Mouse (Mus musculus) liver, adult 2 months (tissue): ENCODE data around the gene Gemin5. TPM values are rescaled to one million over a fixed set of nuclear protein-coding genes. Genes with fewer than 3 reads are reported as not detected.
A peak's percentile ranks its signal among the peaks of the same experiment; 100 is the strongest.

Experiments used
- DNase-seq: peaks from one replicate; pipeline ENCODE4 v3.0.0-alpha.2; 2011; ENCODE audit warnings: low read depth, low spot score; ENCODE audit errors: extremely low read depth
- H3K27ac ChIP-seq: fragments of 200-500 bp; replicated peaks from 2 replicates; pipeline ENCODE4 v1.5.1; 2012; ENCODE audit warnings: low read depth, mild to moderate bottlenecking, control low read depth, inconsistent platforms, low read length; ENCODE audit not compliant: insufficient read depth
- H3K27me3 ChIP-seq: fragments of 200-500 bp; 2 replicates; pipeline ENCODE4 v1.6.1; 2012; ENCODE audit warnings: mild to moderate bottlenecking, moderate library complexity, low read length, inconsistent platforms; ENCODE audit not compliant: control insufficient read depth, insufficient read depth
- H3K36me3 ChIP-seq: fragments of 200-500 bp; 2 replicates; pipeline ENCODE4 v1.6.1; 2012; ENCODE audit warnings: low read length, inconsistent platforms; ENCODE audit not compliant: control insufficient read depth, insufficient read depth
- H3K4me1 ChIP-seq: fragments of 200-500 bp; 2 replicates; pipeline ENCODE4 v1.6.1; 2011; ENCODE audit warnings: low read length; ENCODE audit not compliant: control insufficient read depth, insufficient read depth
- H3K4me3 ChIP-seq: fragments of 200-500 bp; 2 replicates; pipeline ENCODE4 v1.5.1; 2011; ENCODE audit warnings: low read depth, mild to moderate bottlenecking, control low read depth, low read length, moderate library complexity; ENCODE audit not compliant: insufficient read depth
- H3K79me2 ChIP-seq: fragments of 200-500 bp; 2 replicates; pipeline ENCODE4 v1.6.1; 2012; ENCODE audit warnings: inconsistent platforms, mild to moderate bottlenecking, low read length, moderate library complexity; ENCODE audit not compliant: control insufficient read depth, insufficient read depth
- H3K9ac ChIP-seq: fragments of 200-500 bp; 2 replicates; pipeline ENCODE4 v1.6.1; 2012; ENCODE audit warnings: low read depth, mild to moderate bottlenecking, control low read depth, inconsistent platforms, low read length
- CTCF ChIP-seq: fragments of 200-500 bp; IDR thresholded peaks from 2 replicates; pipeline ENCODE4 v1.5.1; 2011; ENCODE audit warnings: low read depth, low read length, control low read depth
- POLR2A ChIP-seq: fragments of 200-500 bp; IDR thresholded peaks from 2 replicates; pipeline ENCODE4 v1.6.1; 2011; ENCODE audit warnings: low read length, control low read depth; ENCODE audit not compliant: insufficient read depth; ENCODE audit errors: extremely low read depth
- WGBS: fragments of 180-500 bp; shearing (Covaris S2); methylation state at CpG from one replicate; pipeline ENCODE4 v1.1.7; 2018; 5-methylcytosine and 5-hydroxymethylcytosine counted together
- polyA plus RNA-seq: library from polyadenylated mRNA; depleted of rRNA; stranded (reverse); fragments of >200 nt; gene quantifications from 2 replicates; pipeline ENCODE4 v1.2.3, GENCODE M21; 2012
- total RNA-seq: library from RNA; depleted of rRNA; stranded (reverse); fragments of >200 nt; gene quantifications from 2 replicates; pipeline ENCODE4 v1.2.3, GENCODE M21; 2014

Gene Gemin5
- total and polyA plus RNA-seq, 2 experiments: 3.5 to 4.8 TPM

GRCm38 (mm10) chr11:58213673-58214342 is 45.5 kb upstream of the Gemin5 start:
- Histone ChIP-seq H3K9ac (no peak overlapping the region), H3K27me3 (no peaks in the 10 kb centered on the region), H3K27ac (no peak overlapping the region), H3K79me2 (peaks cover 12% of the 10 kb centered on the region; the same call in 1 of the 2 replicates), H3K4me3 (no peak overlapping the region), H3K36me3 (0 out of 2 replicates have a peak, but pooled peaks cover 2% of the 10 kb centered on the region), H3K4me1 (peaks cover 18% of the 10 kb centered on the region)
- no peak for TF ChIP-seq POLR2A
- no peak for TF ChIP-seq CTCF
- WGBS: 77% methylated on average over 7 of the region's 7 CpGs
- DNase-seq: no peak

GRCm38 (mm10) chr11:58211682-58212067 is 43.3 kb upstream of the Gemin5 start:
- Histone ChIP-seq H3K36me3 (peaks cover 6% of the 10 kb centered on the region; the same call in 1 of the 2 replicates), H3K79me2 (peaks cover 4% of the 10 kb centered on the region; the same call in 1 of the 2 replicates), H3K4me3 (no peak overlapping the region), H3K27ac (no peak overlapping the region), H3K4me1 (peaks cover 11% of the 10 kb centered on the region), H3K27me3 (no peaks in the 10 kb centered on the region), H3K9ac (no peak overlapping the region)
- WGBS: 77% methylated on average over 2 of the region's 2 CpGs
- TF ChIP-seq CTCF (no peak), POLR2A (no peak)
- no peak for DNase-seq

GRCm38 (mm10) chr11:58211062-58211681 is 42.8 kb upstream of the Gemin5 start:
- no peak overlapping the region for H3K4me3 ChIP-seq

GRCm38 (mm10) chr11:58210321-58210886 is 42.1 kb upstream of the Gemin5 start:
- Histone ChIP-seq H3K4me3 (no peak overlapping the region), H3K27me3 (no peaks in the 10 kb centered on the region), H3K9ac (no peak overlapping the region), H3K36me3 (peaks cover 17% of the 10 kb centered on the region), H3K27ac (no peak overlapping the region), H3K79me2 (no peaks in the 10 kb centered on the region), H3K4me1 (peaks cover 5% of the 10 kb centered on the region; the same call in 1 of the 2 replicates)
- TF ChIP-seq POLR2A: no peak
- TF ChIP-seq CTCF: no peak
- DNase-seq: peak; percentile 82
- 92% methylated on average over 1 of the region's 1 CpGs for WGBS

More at GRCm38 (mm10) chr11:58211062-58211681, 42.8 kb upstream of the Gemin5 start:
- DNase-seq: no peak
- TF ChIP-seq POLR2A (no peak), CTCF (no peak)
- Histone ChIP-seq H3K9ac (no peak overlapping the region), H3K79me2 (no peaks in the 10 kb centered on the region; the same call in 1 of the 2 replicates), H3K27ac (no peak overlapping the region), H3K36me3 (peaks cover 11% of the 10 kb centered on the region; the same call in 1 of the 2 replicates), H3K4me1 (peaks cover 9% of the 10 kb centered on the region; the same call in 1 of the 2 replicates), H3K27me3 (no peaks in the 10 kb centered on the region)
- WGBS: 46% methylated on average over 9 of the region's 9 CpGs

DNA sequence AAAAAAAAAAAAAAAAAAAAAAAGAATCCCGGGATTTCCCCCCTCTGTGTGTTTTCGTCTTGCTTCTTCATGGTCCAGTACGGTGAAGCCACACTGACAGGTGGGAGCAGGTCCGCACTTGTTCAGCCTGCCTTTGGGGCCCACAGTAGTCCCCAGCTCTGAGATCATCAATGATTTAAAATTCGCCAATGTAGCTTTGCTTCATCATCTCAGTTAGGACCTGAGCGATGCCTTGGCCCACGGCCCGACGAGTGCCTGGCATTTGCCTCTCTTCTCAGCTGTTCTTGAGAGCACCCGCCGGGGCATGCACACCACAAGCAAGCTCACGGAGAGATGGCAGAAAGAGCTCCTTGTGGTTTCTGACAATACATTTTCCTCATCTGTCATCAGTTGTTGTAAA is 32.7 kb upstream of the Gemin5 start:
- no peak for DNase-seq
- Histone ChIP-seq H3K27me3 (no peaks in the 10 kb centered on the region), H3K9ac (no peak overlapping the region), H3K4me3 (no peak overlapping the region), H3K27ac (no peak overlapping the region), H3K79me2 (peaks cover 4% of the 10 kb centered on the region; the same call in 1 of the 2 replicates), H3K4me1 (peaks cover 13% of the 10 kb centered on the region), H3K36me3 (peaks cover 18% of the 10 kb centered on the region)
- no peak for TF ChIP-seq CTCF
- 65% methylated on average over 12 of the region's 12 CpGs for WGBS
